Mouse (Mus musculus) ES-Bruce4 (cell line): ENCODE data around the gene B3gnt4.

Experiments
- CTCF ChIP-seq: IDR thresholded peaks from one replicate; pipeline ENCODE4 v1.8.1; 2011; ENCODE audit warnings: low read depth, low read length
- EP300 ChIP-seq: IDR thresholded peaks from 2 replicates; pipeline ENCODE4 v1.6.1; 2011; ENCODE audit warnings: low read depth, low read length; ENCODE audit not compliant: insufficient read depth
- POLR2A ChIP-seq: IDR thresholded peaks from one replicate; pipeline ENCODE4 v1.8.1; 2011; ENCODE audit warnings: low read length; ENCODE audit not compliant: insufficient read depth

DNA sequence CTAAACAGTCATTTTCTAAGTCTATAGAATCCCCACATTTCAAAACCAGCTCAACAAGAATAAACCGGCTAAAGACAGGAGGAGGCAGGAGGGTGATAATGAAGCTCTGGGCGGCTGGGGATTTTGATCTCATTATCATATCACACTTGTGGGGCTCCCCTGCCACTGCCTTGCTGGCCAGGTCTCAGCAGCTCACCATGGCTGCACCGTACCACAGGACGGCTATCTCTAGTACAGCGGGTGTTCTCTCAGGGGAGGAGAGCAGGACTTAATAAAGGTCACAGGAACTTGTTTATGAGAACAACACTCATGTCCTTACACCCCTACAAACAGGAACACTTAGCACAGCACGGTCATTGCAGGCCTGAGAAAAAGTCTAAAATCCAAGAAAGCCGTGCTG is 45.4 kb downstream of the B3gnt4 start:
- TF ChIP-seq CTCF (no peak), POLR2A (no peak), EP300 (no peak)
